Mouse (Mus musculus) neutrophil, adult 59 days (primary cell): ENCODE results near the gene H1foo. TPM values are rescaled to one million over a fixed set of nuclear protein-coding genes. Genes with fewer than 3 reads are reported as not detected.

Experiments used
- total RNA-seq, 2 experiments: library from RNA; stranded (reverse); gene quantifications; 1 replicate in 1 of 2; 2 replicates in 1 of 2; pipeline ENCODE4 v1.2.4; 2023

H1foo gene
- total RNA-seq = not detected

GRCm38 (mm10) chr6:115944638-115945037 is at the start of gene H1foo:
Gene H1foo, plus strand, starts transcription at chr6:115944938.

GRCm38 (mm10) chr6:115931639-115932038 is 13.1 kb upstream of the H1foo start, which contains the start of gene Rho:
Gene Rho, plus strand, starts transcription at chr6:115931748.

GRCm38 (mm10) chr6:115994877-115995520 is 50.3 kb downstream of the H1foo start, which contains the start of gene Plxnd1:
Gene Plxnd1, minus strand, starts transcription at chr6:115995005.

Other genes with a start within 250 kb of the H1foo start
- gene Tmem40, start 182.5 kb upstream of the H1foo start, total RNA-seq = 10 to 100 TPM; 52.4 to 60.3 TPM
- under 1 TPM; 0.38 to 0.40 TPM for gene Cand2, start 170.4 kb upstream of the H1foo start, total RNA-seq
- 100 to 1,000 TPM; 874 to 985 TPM for gene Rpl32, start 136.2 kb upstream of the H1foo start, total RNA-seq
- not detected for gene Efcab12, start 106.5 kb upstream of the H1foo start, total RNA-seq
- 1 to 10 TPM; 8.9 to 9.1 TPM for gene Mbd4, start 91.6 kb upstream of the H1foo start, total RNA-seq
- 1 to 10 TPM; 1.7 to 4.0 TPM for gene Ift122, start 91.5 kb upstream of the H1foo start, total RNA-seq
- gene Rho, start 13.2 kb upstream of the H1foo start, total RNA-seq = not detected
- gene Plxnd1, start 50.1 kb downstream of the H1foo start, total RNA-seq = 100 to 1,000 TPM in 1 of 2 experiments, 10 to 100 TPM in 1; 83.1 to 142 TPM
- gene Tmcc1, start 248.5 kb downstream of the H1foo start, total RNA-seq = 100 to 1,000 TPM; 233 to 280 TPM